Mouse (Mus musculus) hindbrain, embryonic 16.5 days (tissue): ENCODE results near the gene Comp. TPM values are rescaled to one million over a fixed set of nuclear protein-coding genes. Genes with fewer than 3 reads are reported as not detected.
A peak's percentile ranks its signal among the peaks of the same experiment; 100 is the strongest.

Experiments used
- ATAC-seq: fragments of 200-750 bp; cut with Nextera tagmentation; 2 replicates; pipeline ENCODE4 v1.8.0; 2017; ENCODE audit warnings: moderate TSS enrichment, moderate library complexity
- H3K27ac ChIP-seq: fragments of 300-500 bp; sonication (generic); 2 replicates; pipeline ENCODE4 v1.5.1; 2014; ENCODE audit warnings: low read depth, mild to moderate bottlenecking, control low read depth, low read length, moderate library complexity
- H3K27me3 ChIP-seq: fragments of 300-500 bp; sonication (generic); replicated peaks from 2 replicates; pipeline ENCODE4 v1.6.1; 2014; ENCODE audit warnings: low read length; ENCODE audit not compliant: control insufficient read depth, insufficient read depth
- H3K36me3 ChIP-seq: fragments of 300-500 bp; sonication (generic); 2 replicates; pipeline ENCODE4 v1.6.1; 2014; ENCODE audit warnings: mild to moderate bottlenecking, low read length, moderate library complexity, mixed read lengths; ENCODE audit not compliant: control insufficient read depth, insufficient read depth
- H3K4me1 ChIP-seq: fragments of 300-500 bp; sonication (generic); 2 replicates; pipeline ENCODE4 v1.6.1; 2014; ENCODE audit warnings: low read depth, low read length; ENCODE audit not compliant: control insufficient read depth, insufficient read depth
- H3K4me2 ChIP-seq: fragments of 300-500 bp; sonication (generic); 2 replicates; pipeline ENCODE4 v1.6.1; 2014; ENCODE audit warnings: mild to moderate bottlenecking, low read length, control low read depth, moderate library complexity
- H3K4me3 ChIP-seq: fragments of 300-500 bp; sonication (generic); 2 replicates; pipeline ENCODE4 v1.5.1; 2014; ENCODE audit warnings: mild to moderate bottlenecking, low read length, control low read depth, moderate library complexity
- H3K9ac ChIP-seq: fragments of 300-500 bp; sonication (generic); 2 replicates; pipeline ENCODE4 v1.6.1; 2014; ENCODE audit warnings: low read depth, mild to moderate bottlenecking, control low read depth, low read length, moderate library complexity
- H3K9me3 ChIP-seq: fragments of 300-500 bp; sonication (generic); 2 replicates; pipeline ENCODE4 v1.6.1; 2014; ENCODE audit warnings: mild to moderate bottlenecking, low read length, moderate library complexity; ENCODE audit not compliant: control insufficient read depth
- WGBS: fragments of 180-500 bp; shearing (Covaris S2); extraction: QIAGEN DNeasy Blood & Tissue Kit; methylation state at CpG from one replicate; pipeline ENCODE4 v1.1.7; 2014; 5-methylcytosine and 5-hydroxymethylcytosine counted together
- polyA plus RNA-seq: library from polyadenylated mRNA; unstranded; fragments of >200 nt; fragmentation: Nextera tagmentation; extraction: Ambion mirVana; gene quantifications from 2 replicates; pipeline ENCODE4 v1.2.1, GENCODE M21; 2015

Gene Comp
- polyA plus RNA-seq, 1 experiment from 2014 or later: 0.58 TPM

DNA sequence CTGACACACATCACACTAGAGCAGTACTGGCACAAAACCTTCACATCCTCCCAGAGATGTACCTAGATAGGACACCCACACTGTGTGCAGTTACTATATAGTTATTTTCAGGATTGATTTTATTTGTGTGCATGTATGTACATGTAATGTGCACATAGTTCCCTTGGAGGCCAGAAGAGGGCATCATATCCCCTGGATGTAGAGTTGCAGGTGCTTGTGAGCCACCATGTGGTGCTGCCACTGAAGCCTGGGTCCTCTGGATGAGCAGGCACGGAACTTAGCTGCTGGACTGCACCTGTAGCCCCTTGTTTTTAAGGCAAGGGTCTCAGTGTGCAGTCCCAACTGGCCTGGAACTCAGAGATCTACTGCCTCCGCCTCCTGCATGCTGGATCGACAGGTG, 30.9 kb downstream of the Comp start:
- 96% methylated on average over 3 of the region's 3 CpGs for WGBS
- ATAC-seq: no peak
- H3K4me2 ChIP-seq: no peak overlapping the region
- H3K4me3 ChIP-seq: no peak overlapping the region
- no peak overlapping the region for H3K9ac ChIP-seq
- H3K4me1 ChIP-seq: peaks cover 17% of the 10 kb centered on the region
- no peaks in the 10 kb centered on the region for H3K27me3 ChIP-seq
- no peak overlapping the region for H3K27ac ChIP-seq
- H3K36me3 ChIP-seq: peaks cover 9% of the 10 kb centered on the region
- no peaks in the 10 kb centered on the region for H3K9me3 ChIP-seq

DNA sequence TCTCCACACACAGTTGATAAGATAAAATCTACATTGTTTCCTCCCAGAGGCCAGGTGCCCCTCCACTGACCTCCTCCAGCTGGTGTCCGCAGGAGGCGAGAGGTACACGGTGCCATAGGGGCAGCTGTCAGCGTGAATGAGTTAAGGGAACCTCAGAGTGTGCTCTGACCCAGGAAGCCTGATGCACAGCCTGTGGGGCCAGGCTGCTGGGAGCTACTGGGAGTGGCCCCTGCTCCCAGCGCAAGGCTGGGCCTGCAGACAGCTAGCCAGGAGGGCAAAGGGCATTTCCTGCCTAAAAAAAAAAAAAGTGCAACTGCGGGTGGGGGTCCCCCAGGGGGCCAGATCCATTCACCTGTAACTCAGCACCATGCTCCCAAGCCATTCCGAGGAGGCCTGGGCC, 31.8 kb downstream of the Comp start:
- Histone ChIP-seq H3K4me2 (no peak overlapping the region), H3K4me3 (no peak overlapping the region), H3K9me3 (no peaks in the 10 kb centered on the region), H3K27me3 (no peaks in the 10 kb centered on the region), H3K4me1 (peaks cover 22% of the 10 kb centered on the region), H3K9ac (no peak overlapping the region), H3K36me3 (peaks cover 4% of the 10 kb centered on the region; the same call in 1 of the 2 replicates), H3K27ac (no peak overlapping the region)
- WGBS: 70% methylated on average over 6 of the region's 7 CpGs
- no peak for ATAC-seq

DNA sequence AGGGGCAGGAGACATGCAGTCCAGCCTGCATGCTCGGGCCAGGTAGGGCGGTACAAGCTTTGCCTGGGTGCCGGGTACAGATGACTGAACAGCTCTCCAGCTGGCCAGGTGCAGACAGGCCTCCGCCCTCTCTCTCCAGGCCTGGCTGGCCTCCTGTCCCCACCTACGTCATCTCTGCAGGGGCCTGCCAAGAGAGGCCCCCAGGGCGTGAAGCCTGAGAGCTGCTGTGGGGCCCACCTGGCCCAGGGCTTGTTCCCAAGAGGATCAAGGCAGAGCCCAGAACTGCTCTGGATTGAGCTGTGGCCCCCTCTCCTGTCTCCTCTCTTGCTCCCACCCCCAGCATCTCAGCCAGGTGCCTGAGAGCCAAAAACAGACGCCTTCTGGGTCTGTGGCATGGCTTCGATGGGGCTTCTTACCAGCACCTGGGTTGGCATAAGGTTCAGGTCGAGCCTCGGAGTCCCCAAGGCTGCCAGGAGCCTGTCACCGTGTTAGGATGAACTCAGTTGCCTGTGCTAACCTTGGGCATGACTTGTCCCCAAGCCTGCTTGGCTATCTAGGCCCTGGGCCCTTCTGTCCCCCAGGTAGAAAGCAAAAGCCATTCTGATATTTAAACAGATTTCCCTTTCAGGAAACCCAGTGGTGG, 33.2 kb downstream of the Comp start:
- Histone ChIP-seq H3K27me3 (no peaks in the 10 kb centered on the region), H3K9ac (no peak overlapping the region), H3K27ac (no peak overlapping the region), H3K9me3 (no peaks in the 10 kb centered on the region), H3K4me1 (peaks cover 22% of the 10 kb centered on the region), H3K4me3 (no peak overlapping the region), H3K4me2 (no peak overlapping the region), H3K36me3 (peaks cover 3% of the 10 kb centered on the region; the same call in 1 of the 2 replicates)
- 74% methylated on average over 11 of the region's 11 CpGs for WGBS
- no peak for ATAC-seq

DNA sequence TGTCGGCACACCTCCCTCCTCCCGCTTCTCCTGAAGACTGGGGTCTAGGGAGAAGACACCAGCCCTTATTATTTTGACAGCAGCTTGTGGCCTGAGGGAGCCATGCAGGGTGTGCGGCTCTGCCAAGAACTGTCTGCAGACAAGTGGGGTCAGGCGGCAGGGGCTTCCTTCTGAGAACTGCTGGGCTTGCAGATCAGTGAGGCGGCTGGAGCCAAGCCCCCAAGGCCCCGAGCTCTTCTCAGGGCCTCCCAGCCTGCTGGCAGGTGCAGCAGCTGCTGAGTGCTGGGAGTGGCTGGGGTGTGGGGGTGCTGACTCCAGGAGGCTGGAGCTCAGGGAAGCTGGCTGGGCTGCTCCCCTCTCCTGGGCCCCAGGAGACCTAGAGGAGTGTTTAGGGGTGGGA, 34.9 kb downstream of the Comp start:
- Histone ChIP-seq H3K27ac (peak overlapping the region; percentile 73), H3K4me1 (peaks cover 22% of the 10 kb centered on the region), H3K4me2 (0 out of 2 replicates have a peak overlapping the region, but pooled peaks have one; percentile 14), H3K27me3 (no peaks in the 10 kb centered on the region), H3K36me3 (peaks cover 3% of the 10 kb centered on the region; the same call in 1 of the 2 replicates), H3K4me3 (no peak overlapping the region), H3K9me3 (no peaks in the 10 kb centered on the region), H3K9ac (peak overlapping the region; percentile 39; the same call in 1 of the 2 replicates)
- ATAC-seq: peak; percentile 61
- WGBS: 20% methylated on average over 6 of the region's 6 CpGs

DNA sequence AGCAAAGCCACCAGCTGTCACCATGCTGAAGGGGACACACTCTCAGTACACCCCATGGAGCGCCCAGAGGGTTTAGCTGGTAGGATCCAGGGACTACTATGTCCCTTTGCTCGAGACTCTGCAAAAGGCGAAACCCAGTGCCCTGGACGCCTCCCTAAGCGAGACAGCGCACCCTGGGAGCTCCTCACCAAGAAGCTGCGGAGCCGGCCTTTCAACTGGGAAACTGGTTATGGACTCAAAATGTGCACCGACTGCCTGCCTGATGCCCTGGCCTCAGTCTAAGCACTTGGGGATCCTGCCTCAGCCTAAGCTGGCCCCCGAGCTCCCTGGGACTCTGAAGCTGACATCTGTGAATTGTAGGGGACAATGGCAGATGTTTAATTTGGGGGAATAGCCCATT, 35.7 kb downstream of the Comp start:
- Histone ChIP-seq H3K9me3 (no peaks in the 10 kb centered on the region), H3K9ac (peak overlapping the region; percentile 35), H3K4me3 (no peak overlapping the region), H3K27ac (peak overlapping the region; percentile 73), H3K4me2 (no peak overlapping the region), H3K27me3 (no peaks in the 10 kb centered on the region), H3K36me3 (peaks cover 3% of the 10 kb centered on the region; the same call in 1 of the 2 replicates), H3K4me1 (peaks cover 22% of the 10 kb centered on the region)
- ATAC-seq: no peak
- 78% methylated on average over 10 of the region's 10 CpGs for WGBS

DNA sequence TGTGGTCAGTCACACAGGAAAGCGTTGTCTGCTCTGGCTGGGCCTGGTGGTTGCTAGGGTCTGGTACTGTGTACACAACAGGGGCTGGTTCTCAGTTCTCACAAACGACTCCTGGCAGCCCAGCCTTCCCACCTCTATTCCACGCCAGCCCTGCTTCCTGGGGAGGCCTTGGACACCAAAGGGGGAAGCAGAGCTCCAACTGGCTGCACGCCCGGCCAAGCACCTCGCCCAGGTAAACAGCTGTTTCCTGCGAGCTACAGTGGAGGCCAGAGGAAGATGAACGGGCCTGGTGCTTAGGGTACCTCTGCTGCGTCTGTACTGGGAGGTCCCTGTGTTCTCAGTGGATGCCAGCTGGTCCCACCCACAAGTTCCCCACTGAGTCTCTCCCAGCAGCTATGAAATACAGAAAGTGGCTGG, 36.1 kb downstream of the Comp start:
- Histone ChIP-seq H3K27ac (peak overlapping the region; percentile 73), H3K9ac (peak overlapping the region; percentile 35), H3K4me1 (peaks cover 22% of the 10 kb centered on the region), H3K4me2 (no peak overlapping the region), H3K9me3 (no peaks in the 10 kb centered on the region), H3K36me3 (no peaks in the 10 kb centered on the region; the same call in 1 of the 2 replicates), H3K27me3 (no peaks in the 10 kb centered on the region), H3K4me3 (no peak overlapping the region)
- ATAC-seq: 0 out of 2 replicates have a peak, but pooled peaks have one; percentile 51
- WGBS: 49% methylated on average over 9 of the region's 9 CpGs

DNA sequence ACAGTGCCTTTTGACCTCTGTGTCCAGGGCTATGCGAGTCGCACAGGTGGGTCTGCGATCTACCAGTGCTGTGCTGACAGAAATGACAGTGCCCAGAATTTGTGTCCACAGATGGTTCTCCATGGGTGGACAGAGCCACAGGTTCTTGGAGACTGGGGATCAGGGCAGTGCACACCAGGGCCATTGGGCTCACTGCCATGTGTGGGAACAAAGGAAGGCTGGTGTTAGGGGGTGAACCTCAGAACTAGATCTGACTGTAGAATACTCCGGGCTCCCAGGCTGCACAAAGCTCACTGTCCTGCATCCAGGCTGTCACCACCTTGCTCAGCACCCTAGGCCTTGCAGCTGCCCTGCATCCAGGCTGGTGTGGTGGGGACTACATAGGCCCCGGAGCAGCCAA, 36.9 kb downstream of the Comp start:
- no peak overlapping the region for H3K27ac ChIP-seq
- no peak overlapping the region for H3K4me2 ChIP-seq
- no peak overlapping the region for H3K9ac ChIP-seq
- WGBS: 89% methylated on average over 5 of the region's 5 CpGs
- H3K9me3 ChIP-seq: no peaks in the 10 kb centered on the region
- no peak for ATAC-seq
- H3K27me3 ChIP-seq: no peaks in the 10 kb centered on the region
- H3K4me1 ChIP-seq: peaks cover 22% of the 10 kb centered on the region
- no peak overlapping the region for H3K4me3 ChIP-seq
- H3K36me3 ChIP-seq: no peaks in the 10 kb centered on the region

DNA sequence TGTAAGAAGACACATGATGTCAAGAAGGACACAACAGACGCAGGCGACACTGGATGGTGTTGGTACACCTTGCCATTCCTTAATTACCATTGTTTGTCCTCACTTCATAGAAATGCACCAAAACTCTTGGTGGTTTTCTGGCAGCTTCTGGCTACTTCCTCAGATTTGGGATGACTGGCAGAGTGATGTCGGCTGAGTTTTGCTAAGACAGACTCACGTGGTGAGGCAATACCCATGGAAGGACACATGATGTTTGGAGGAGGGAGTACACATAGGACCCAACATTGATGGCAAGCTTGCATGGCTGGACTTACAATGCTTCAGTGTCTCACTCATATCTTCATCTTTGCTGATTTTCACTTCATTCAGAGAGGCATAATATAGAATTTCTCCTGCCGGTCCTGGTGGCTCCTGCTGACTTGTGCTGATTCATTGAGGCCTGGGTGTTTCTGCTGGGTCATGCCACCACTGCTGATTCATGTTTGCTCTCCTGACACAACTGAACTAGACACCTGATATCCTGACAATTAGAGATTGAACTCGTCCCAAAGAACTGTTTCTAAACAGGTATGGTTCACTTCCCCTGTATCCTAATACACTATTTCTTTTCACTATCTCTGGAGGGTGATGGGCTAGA, 41.1 kb downstream of the Comp start:
- H3K27me3 ChIP-seq: no peaks in the 10 kb centered on the region
- 88% methylated on average over 6 of the region's 6 CpGs for WGBS

DNA sequence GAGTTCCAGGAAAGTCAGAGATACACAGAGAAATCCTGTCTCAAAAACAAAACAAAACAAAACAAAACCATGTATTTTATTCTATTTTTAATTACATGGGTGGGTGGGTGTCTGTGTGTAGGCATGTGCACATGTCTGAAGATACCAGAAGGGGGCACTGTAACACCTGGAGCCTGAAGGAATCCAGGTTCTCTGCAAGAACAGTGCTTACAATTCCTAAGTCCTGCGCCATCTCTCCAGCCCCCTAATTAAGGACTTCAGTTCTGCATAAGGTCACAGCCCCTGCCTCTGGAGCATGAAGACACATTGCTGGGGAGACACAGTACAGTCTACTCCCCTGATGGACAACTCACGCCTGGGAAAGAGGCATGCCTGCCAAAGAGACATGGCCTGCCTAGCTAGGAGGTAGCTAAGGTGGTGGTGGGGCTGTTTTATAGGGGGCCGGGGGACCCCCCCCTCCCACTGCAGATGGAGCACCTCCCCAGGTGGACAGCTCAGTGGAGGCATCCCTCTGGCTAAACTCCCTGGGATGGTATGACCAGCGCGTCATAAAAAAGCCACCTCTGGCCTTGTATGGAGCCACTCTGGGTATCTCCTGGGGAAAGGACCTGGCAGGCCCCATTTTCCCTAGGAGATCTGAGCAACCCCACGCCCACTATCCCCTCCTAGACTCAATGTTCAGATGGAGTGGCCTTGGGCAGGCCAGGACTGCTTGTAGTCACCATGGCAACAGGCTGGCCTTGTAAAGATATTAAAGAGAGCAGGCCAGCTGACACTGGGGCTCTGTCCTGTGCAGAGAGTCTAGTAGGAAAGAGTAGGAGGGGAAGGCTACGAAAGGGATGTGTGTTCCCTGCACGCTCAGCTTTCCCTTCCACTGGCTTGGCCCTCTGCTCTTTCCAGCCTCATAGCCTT, 42.4 kb downstream of the Comp start:
- Histone ChIP-seq H3K27ac (peak overlapping the region; percentile 13; the same call in 1 of the 2 replicates), H3K4me3 (no peak overlapping the region), H3K4me1 (peaks cover 20% of the 10 kb centered on the region), H3K9me3 (no peaks in the 10 kb centered on the region), H3K4me2 (no peak overlapping the region), H3K9ac (no peak overlapping the region), H3K36me3 (no peaks in the 10 kb centered on the region), H3K27me3 (no peaks in the 10 kb centered on the region)
- 60% methylated on average over 8 of the region's 8 CpGs for WGBS
- peak; percentile 79 for ATAC-seq

More for the DNA sequence above, 41.1 kb downstream of the Comp start:
- Histone ChIP-seq H3K4me2 (no peak overlapping the region), H3K9ac (no peak overlapping the region), H3K27ac (no peak overlapping the region), H3K9me3 (no peaks in the 10 kb centered on the region), H3K36me3 (no peaks in the 10 kb centered on the region), H3K4me1 (peaks cover 23% of the 10 kb centered on the region), H3K4me3 (no peak overlapping the region)
- ATAC-seq: no peak
